Mouse (Mus musculus) limb, embryonic 11.5 days (tissue): ENCODE results near the gene Gstt3. TPM values are rescaled to one million over a fixed set of nuclear protein-coding genes. Genes with fewer than 3 reads are reported as not detected.
A peak's percentile ranks its signal among the peaks of the same experiment; 100 is the strongest.

Source experiments
- ATAC-seq: fragments of 200-750 bp; cut with Nextera tagmentation; 2 replicates; pipeline ENCODE4 v1.8.0; 2017; ENCODE audit warnings: low read depth; ENCODE audit not compliant: insufficient number of reproducible peaks, low FRiP score, low TSS enrichment
- DNase-seq: peaks from one replicate; pipeline ENCODE4 v3.0.0-alpha.2; 2015; ENCODE audit warnings: low spot score
- H3K27ac ChIP-seq: fragments of 300-500 bp; sonication (generic); replicated peaks from 2 replicates; pipeline ENCODE4 v1.5.1; 2014; ENCODE audit warnings: low read depth, mild to moderate bottlenecking, low read length
- H3K27me3 ChIP-seq: fragments of 300-500 bp; sonication (generic); 2 replicates; pipeline ENCODE4 v1.6.1; 2014; ENCODE audit warnings: mild to moderate bottlenecking, low read length, mixed read lengths; ENCODE audit not compliant: control insufficient read depth, insufficient read depth
- H3K36me3 ChIP-seq: fragments of 300-500 bp; sonication (generic); 2 replicates; pipeline ENCODE4 v1.6.1; 2014; ENCODE audit warnings: mild to moderate bottlenecking, low read length, moderate library complexity, mixed read lengths; ENCODE audit not compliant: control insufficient read depth, insufficient read depth
- H3K4me1 ChIP-seq: fragments of 300-500 bp; sonication (generic); 2 replicates; pipeline ENCODE4 v1.6.1; 2014; ENCODE audit warnings: low read length, mixed read lengths; ENCODE audit not compliant: control insufficient read depth, insufficient read depth
- H3K4me2 ChIP-seq: fragments of 300-500 bp; sonication (generic); 2 replicates; pipeline ENCODE4 v1.6.1; 2014; ENCODE audit warnings: low read depth, mild to moderate bottlenecking, moderate library complexity; ENCODE audit not compliant: severe bottlenecking
- H3K4me3 ChIP-seq: fragments of 300-500 bp; sonication (generic); 2 replicates; pipeline ENCODE4 v1.5.1; 2014; ENCODE audit warnings: low read depth, low read length
- H3K9ac ChIP-seq: fragments of 300-500 bp; sonication (generic); 2 replicates; pipeline ENCODE4 v1.6.1; 2014; ENCODE audit warnings: mild to moderate bottlenecking, low read length
- H3K9me3 ChIP-seq: fragments of 300-500 bp; sonication (generic); 2 replicates; pipeline ENCODE4 v1.6.1; 2016; ENCODE audit warnings: low read length; ENCODE audit not compliant: control insufficient read depth
- WGBS: fragments of 180-500 bp; shearing (Covaris S2); extraction: QIAGEN DNeasy Blood & Tissue Kit; methylation state at CpG from one replicate; pipeline ENCODE4 v1.1.7; 2014; 5-methylcytosine and 5-hydroxymethylcytosine counted together
- polyA plus RNA-seq: library from polyadenylated mRNA; unstranded; fragments of >200 nt; fragmentation: Nextera tagmentation; extraction: Ambion mirVana; gene quantifications from 2 replicates; pipeline ENCODE4 v1.2.1, GENCODE M21; 2014

Gstt3 gene
- polyA plus RNA-seq, 1 experiment from 2014 or later: 7.9 TPM

GRCm38 (mm10) chr10:75789841-75790240 is 8.6 kb upstream of the Gstt3 start:
- no peaks in the 10 kb centered on the region for H3K4me1 ChIP-seq
- WGBS: 88% methylated on average over 5 of the region's 5 CpGs
- no peak overlapping the region for H3K4me2 ChIP-seq
- no peaks in the 10 kb centered on the region for H3K9me3 ChIP-seq
- no peaks in the 10 kb centered on the region for H3K36me3 ChIP-seq
- no peak overlapping the region for H3K4me3 ChIP-seq
- no peak for DNase-seq
- no peak for ATAC-seq
- H3K9ac ChIP-seq: no peak overlapping the region
- no peaks in the 10 kb centered on the region for H3K27me3 ChIP-seq
- H3K27ac ChIP-seq: no peak overlapping the region

DNA sequence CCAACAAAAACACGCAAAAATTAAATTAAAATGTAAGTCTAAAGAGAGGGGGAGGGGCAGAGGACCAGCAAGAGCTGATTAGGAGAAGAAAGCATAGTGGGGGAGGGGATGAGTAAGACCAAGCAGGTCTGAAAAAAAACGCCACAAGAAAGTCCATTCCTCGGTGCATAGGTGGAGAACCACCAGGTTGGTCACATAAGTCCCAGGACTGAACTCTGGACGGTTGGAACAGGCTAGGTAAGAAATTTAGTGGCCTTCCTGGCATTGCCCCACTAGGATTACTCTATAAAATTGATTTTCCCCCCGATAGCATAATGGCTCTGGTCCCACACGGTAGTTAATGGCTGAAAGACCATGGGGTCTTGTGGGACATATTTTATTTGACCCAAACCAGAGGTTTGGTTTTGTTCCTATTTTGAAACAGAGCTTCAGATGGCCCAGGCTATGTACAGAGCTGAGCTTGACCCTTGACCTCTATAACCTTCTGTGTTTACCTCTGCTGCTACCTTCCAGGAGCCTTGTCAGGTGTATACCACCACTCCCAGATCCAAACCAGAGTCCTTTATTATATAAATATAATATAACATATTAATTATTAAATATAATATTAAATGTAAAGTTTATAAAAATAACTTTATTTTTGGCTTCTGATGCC is 8.0 kb upstream of the Gstt3 start:
- H3K4me2 ChIP-seq: no peak overlapping the region
- no peaks in the 10 kb centered on the region for H3K9me3 ChIP-seq
- DNase-seq (no peak), ATAC-seq (no peak)
- no peak overlapping the region for H3K9ac ChIP-seq
- no peaks in the 10 kb centered on the region for H3K4me1 ChIP-seq
- no peaks in the 10 kb centered on the region for H3K27me3 ChIP-seq
- no peaks in the 10 kb centered on the region for H3K36me3 ChIP-seq
- H3K4me3 ChIP-seq: no peak overlapping the region
- H3K27ac ChIP-seq: no peak overlapping the region
- WGBS: 76% methylated on average over 6 of the region's 6 CpGs

DNA sequence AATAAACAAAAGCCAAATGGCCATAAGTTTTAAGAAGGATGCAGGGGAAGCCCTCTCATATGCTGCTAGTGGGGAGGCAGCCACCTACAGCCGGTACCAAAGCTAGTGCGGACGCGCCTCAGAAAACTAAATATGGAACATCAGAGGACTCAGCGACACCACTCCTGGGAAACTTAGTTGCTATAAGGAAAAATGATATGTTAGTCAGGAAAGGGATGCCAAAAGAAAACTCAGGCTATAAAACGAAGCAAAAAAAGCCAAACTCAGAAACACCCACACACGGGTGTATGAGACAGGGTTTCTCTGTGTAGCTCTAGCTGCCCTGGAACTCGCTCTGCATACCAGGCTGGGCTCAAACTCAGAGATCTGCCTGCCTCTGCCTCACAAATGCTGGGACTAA is 7.1 kb upstream of the Gstt3 start:
- Histone ChIP-seq H3K36me3 (no peaks in the 10 kb centered on the region), H3K27ac (no peak overlapping the region), H3K9me3 (no peaks in the 10 kb centered on the region), H3K4me3 (no peak overlapping the region), H3K4me2 (no peak overlapping the region), H3K27me3 (no peaks in the 10 kb centered on the region), H3K9ac (no peak overlapping the region), H3K4me1 (no peaks in the 10 kb centered on the region)
- ATAC-seq: no peak
- WGBS: 91% methylated on average over 8 of the region's 8 CpGs
- DNase-seq: no peak

- 69% methylated on average over 1 of the region's 1 CpGs for WGBS
- no peak overlapping the region for H3K4me3 ChIP-seq
These were observed 4.2 kb upstream of the Gstt3 start for GRCm38 (mm10) chr10:75785442-75785841.

DNA sequence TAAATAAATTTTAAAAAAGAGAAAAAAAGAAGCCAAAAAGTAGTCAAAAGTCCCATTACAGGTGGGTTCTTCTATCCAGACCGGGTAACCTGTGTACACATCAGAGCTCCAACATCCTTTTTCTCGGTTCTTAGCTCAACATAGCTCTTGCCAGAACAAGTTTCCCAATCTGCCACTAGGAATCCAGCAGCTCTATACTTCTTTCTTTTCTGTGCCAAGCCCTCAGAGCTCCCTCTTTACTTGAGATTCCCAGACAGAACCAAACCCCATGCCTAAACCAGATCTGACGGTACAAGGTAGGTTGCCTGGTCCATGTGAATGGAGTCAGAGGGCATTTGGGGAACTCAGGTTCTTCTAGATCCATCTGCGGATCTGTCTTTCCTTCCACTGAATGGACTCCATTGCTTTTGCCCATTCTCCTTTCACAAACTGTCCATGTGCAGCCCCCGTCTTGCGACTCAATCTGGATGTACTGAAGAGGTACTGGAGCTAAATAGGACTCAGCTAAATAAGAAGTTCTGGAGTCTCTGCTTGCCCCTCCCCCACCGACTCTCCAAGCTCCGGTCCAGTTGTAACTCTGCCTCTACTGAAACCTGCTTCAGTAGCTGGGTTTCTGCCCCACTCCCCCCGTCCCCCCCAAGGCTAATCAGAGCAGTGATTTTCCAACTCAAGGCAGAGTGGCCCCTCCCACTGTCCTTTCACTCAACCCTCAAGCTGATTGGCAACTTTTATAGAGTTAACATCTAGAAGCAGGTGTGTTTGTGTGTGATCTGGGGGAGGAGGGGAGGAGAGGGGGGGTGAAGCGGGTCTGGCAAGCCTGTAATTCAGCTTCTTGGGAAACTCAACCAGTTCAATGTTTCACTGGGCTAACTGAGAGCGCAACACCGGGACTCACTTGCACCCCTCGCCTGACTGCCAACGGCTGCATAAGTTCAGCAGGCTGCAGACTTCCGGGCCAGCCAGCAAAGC is 1.7 kb downstream of the Gstt3 start:
- no peaks in the 10 kb centered on the region for H3K9me3 ChIP-seq
- peak overlapping the region; percentile 84; the same call in 1 of the 2 replicates for H3K4me2 ChIP-seq
- peaks cover 5% of the 10 kb centered on the region for H3K27me3 ChIP-seq
- ATAC-seq (no peak), DNase-seq (peak; percentile 24)
- H3K9ac ChIP-seq: no peak overlapping the region
- H3K4me1 ChIP-seq: peaks cover 8% of the 10 kb centered on the region
- H3K27ac ChIP-seq: no peak overlapping the region
- 36% methylated on average over 15 of the region's 15 CpGs for WGBS
- no peak overlapping the region for H3K4me3 ChIP-seq
- no peaks in the 10 kb centered on the region for H3K36me3 ChIP-seq

More at GRCm38 (mm10) chr10:75785442-75785841, 4.2 kb upstream of the Gstt3 start:
- no peaks in the 10 kb centered on the region for H3K4me1 ChIP-seq
- no peaks in the 10 kb centered on the region for H3K27me3 ChIP-seq
- DNase-seq (no peak), ATAC-seq (no peak)
- H3K27ac ChIP-seq: no peak overlapping the region
- H3K4me2 ChIP-seq: no peak overlapping the region
- H3K9me3 ChIP-seq: no peaks in the 10 kb centered on the region
- H3K36me3 ChIP-seq: no peaks in the 10 kb centered on the region
- H3K9ac ChIP-seq: no peak overlapping the region

- H3K4me1 ChIP-seq: peaks cover 8% of the 10 kb centered on the region
- H3K4me3 ChIP-seq: no peak overlapping the region
- no peaks in the 10 kb centered on the region for H3K36me3 ChIP-seq
- H3K9me3 ChIP-seq: no peaks in the 10 kb centered on the region
- 87% methylated on average over 2 of the region's 2 CpGs for WGBS
- H3K27me3 ChIP-seq: peaks cover 5% of the 10 kb centered on the region
- H3K4me2 ChIP-seq: no peak overlapping the region
- ATAC-seq (no peak), DNase-seq (no peak)
- no peak overlapping the region for H3K9ac ChIP-seq
- no peak overlapping the region for H3K27ac ChIP-seq
These were observed 3.3 kb downstream of the Gstt3 start for GRCm38 (mm10) chr10:75777885-75778284.

DNA sequence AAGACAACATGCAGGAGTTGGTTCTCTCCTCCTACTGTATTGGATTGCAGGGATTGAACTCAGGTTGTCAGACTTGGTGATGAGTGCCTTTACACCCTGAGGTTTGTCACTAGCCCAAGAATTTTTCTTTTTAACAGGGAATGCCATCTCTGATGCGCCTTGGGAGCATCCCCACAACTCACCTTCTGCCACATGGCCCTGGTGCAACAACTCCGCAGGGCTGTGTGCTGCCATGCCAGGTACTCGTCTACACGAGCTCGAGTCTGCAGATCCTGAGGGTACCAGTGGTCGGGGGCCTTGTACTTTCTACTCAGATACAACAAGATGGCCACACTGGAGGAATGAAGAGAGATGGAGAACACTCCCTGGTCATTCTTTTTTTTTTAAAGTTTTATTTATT is 4.7 kb downstream of the Gstt3 start:
- Histone ChIP-seq H3K27me3 (peaks cover 5% of the 10 kb centered on the region), H3K27ac (no peak overlapping the region), H3K9ac (no peak overlapping the region), H3K4me3 (no peak overlapping the region), H3K36me3 (no peaks in the 10 kb centered on the region), H3K4me1 (peaks cover 10% of the 10 kb centered on the region), H3K9me3 (no peaks in the 10 kb centered on the region), H3K4me2 (no peak overlapping the region)
- DNase-seq: no peak
- WGBS: 84% methylated on average over 6 of the region's 6 CpGs
- no peak for ATAC-seq

- 88% methylated on average over 9 of the region's 9 CpGs for WGBS
- DNase-seq: no peak
- H3K4me3 ChIP-seq: no peak overlapping the region
These were observed 6.6 kb downstream of the Gstt3 start for GRCm38 (mm10) chr10:75774587-75774986.

More at GRCm38 (mm10) chr10:75774587-75774986, 6.6 kb downstream of the Gstt3 start:
- ATAC-seq: no peak
- H3K9me3 ChIP-seq: no peaks in the 10 kb centered on the region
- H3K4me1 ChIP-seq: peaks cover 5% of the 10 kb centered on the region; the same call in 1 of the 2 replicates
- H3K27me3 ChIP-seq: no peaks in the 10 kb centered on the region
- no peak overlapping the region for H3K9ac ChIP-seq
- H3K36me3 ChIP-seq: no peaks in the 10 kb centered on the region
- no peak overlapping the region for H3K4me2 ChIP-seq
- no peak overlapping the region for H3K27ac ChIP-seq
